Comparison of ENCODE assay signal across 8 mouse cellular contexts in genomic region chr1:21077619-21078018, GRCm38 (mm10). TPM values are rescaled to one million over a fixed set of nuclear protein-coding genes. Genes with fewer than 3 reads are reported as not detected.
DNase-seq lines count a peak whose midpoint lies in the region; ATAC-seq lines count a peak whose summit lies in the region.

No protein-coding gene starts in this region.

- H3K4me3 ChIP-seq in kidney, embryonic 16.5 days (ENCODE audit: low read length) = peak overlapping the region; percentile 77
- H3K4me3 ChIP-seq in forebrain, embryonic 13.5 days = peak overlapping the region; percentile 60; the same call in 1 of the 2 replicates
- peak overlapping the region; percentile 54; the same call in 1 of the 2 replicates for H3K4me3 ChIP-seq in limb, embryonic 11.5 days (ENCODE audit: low read depth, low read length)
- peak overlapping the region; percentile 54 for H3K4me3 ChIP-seq in neural tube, embryonic 13.5 days

- WGBS in kidney, embryonic 16.5 days = 54% methylated on average over 7 of the region's 7 CpGs
- WGBS in forebrain, embryonic 13.5 days = 80% methylated on average over 7 of the region's 7 CpGs
- 86% methylated on average over 7 of the region's 7 CpGs for WGBS in limb, embryonic 11.5 days
- 78% methylated on average over 7 of the region's 7 CpGs for WGBS in neural tube, embryonic 13.5 days

- no peak for DNase-seq in kidney, postnatal 14 days
- no peak for DNase-seq in limb, embryonic 11.5 days (ENCODE audit: low spot score)
- no peak for DNase-seq in layer of hippocampus, adult 9-11 months
- no peak for DNase-seq in urinary bladder, postnatal 4 days (ENCODE audit: low spot score in 2 of 2)
- DNase-seq in right cerebral cortex, postnatal 14 days = no peak

- peak overlapping the region; percentile 75 for H3K27ac ChIP-seq in kidney, embryonic 16.5 days (ENCODE audit: low read length)
- H3K27ac ChIP-seq in forebrain, embryonic 13.5 days = no peak overlapping the region
- H3K27ac ChIP-seq in limb, embryonic 11.5 days (replicated peaks; ENCODE audit: low read depth, low read length) = no peak overlapping the region
- no peak overlapping the region for H3K27ac ChIP-seq in neural tube, embryonic 13.5 days (replicated peaks)

- no peaks in the 10 kb centered on the region for H3K36me3 ChIP-seq in kidney, embryonic 16.5 days (ENCODE audit: insufficient read depth, low read length)
- H3K36me3 ChIP-seq in forebrain, embryonic 13.5 days (ENCODE audit: poor library complexity, severe bottlenecking) = no peaks in the 10 kb centered on the region
- no peaks in the 10 kb centered on the region for H3K36me3 ChIP-seq in limb, embryonic 11.5 days (ENCODE audit: control insufficient read depth, insufficient read depth, low read length)
- no peaks in the 10 kb centered on the region for H3K36me3 ChIP-seq in neural tube, embryonic 13.5 days

- H3K9me3 ChIP-seq in kidney, embryonic 16.5 days (ENCODE audit: low read length) = no peaks in the 10 kb centered on the region
- H3K9me3 ChIP-seq in forebrain, embryonic 13.5 days (replicated peaks) = no peaks in the 10 kb centered on the region
- no peaks in the 10 kb centered on the region for H3K9me3 ChIP-seq in limb, embryonic 11.5 days (ENCODE audit: control insufficient read depth, low read length)
- H3K9me3 ChIP-seq in neural tube, embryonic 13.5 days = no peaks in the 10 kb centered on the region

- H3K4me2 ChIP-seq in kidney, embryonic 16.5 days (replicated peaks; ENCODE audit: low read depth, low read length) = peak overlapping the region; percentile 73
- peak overlapping the region; percentile 73 for H3K4me2 ChIP-seq in forebrain, embryonic 13.5 days
- H3K4me2 ChIP-seq in limb, embryonic 11.5 days (ENCODE audit: low read depth, severe bottlenecking) = peak overlapping the region; percentile 68
- peak overlapping the region; percentile 70 for H3K4me2 ChIP-seq in neural tube, embryonic 13.5 days

- no peak for ATAC-seq in kidney, embryonic 16.5 days (ENCODE audit: low FRiP score, low TSS enrichment)
- no peak for ATAC-seq in forebrain, embryonic 13.5 days
- no peak for ATAC-seq in limb, embryonic 11.5 days (ENCODE audit: insufficient number of reproducible peaks, low FRiP score, low TSS enrichment, low read depth)
- ATAC-seq in neural tube, embryonic 13.5 days (ENCODE audit: low read depth) = no peak

- H3K27me3 ChIP-seq in kidney, embryonic 16.5 days (ENCODE audit: insufficient read depth, low read length) = no peaks in the 10 kb centered on the region
- no peaks in the 10 kb centered on the region for H3K27me3 ChIP-seq in forebrain, embryonic 13.5 days
- H3K27me3 ChIP-seq in limb, embryonic 11.5 days (ENCODE audit: control insufficient read depth, insufficient read depth, low read length) = no peaks in the 10 kb centered on the region
- H3K27me3 ChIP-seq in neural tube, embryonic 13.5 days = no peaks in the 10 kb centered on the region

- H3K4me1 ChIP-seq in kidney, embryonic 16.5 days (ENCODE audit: insufficient read depth, low read length) = peaks cover 59% of the 10 kb centered on the region
- H3K4me1 ChIP-seq in forebrain, embryonic 13.5 days = peaks cover 38% of the 10 kb centered on the region
- H3K4me1 ChIP-seq in limb, embryonic 11.5 days (ENCODE audit: control insufficient read depth, insufficient read depth, low read length) = peaks cover 15% of the 10 kb centered on the region; the same call in 1 of the 2 replicates
- H3K4me1 ChIP-seq in neural tube, embryonic 13.5 days (replicated peaks) = peaks cover 60% of the 10 kb centered on the region

- H3K9ac ChIP-seq in kidney, embryonic 16.5 days (replicated peaks; ENCODE audit: low read length) = peak overlapping the region; percentile 84
- no peak overlapping the region for H3K9ac ChIP-seq in forebrain, embryonic 13.5 days
- no peak overlapping the region for H3K9ac ChIP-seq in limb, embryonic 11.5 days (ENCODE audit: low read length)
- 0 out of 2 replicates have a peak overlapping the region, but pooled peaks have one; percentile 78 for H3K9ac ChIP-seq in neural tube, embryonic 13.5 days

RNA-seq across cellular contexts. Expression of gene Tram2, which starts 1.4 kb away (rescaled TPM):
- polyA plus RNA-seq in kidney, embryonic 16.5 days (2015; fragmentation: Nextera tagmentation; extraction: Ambion mirVana) = 8.6 and 10.2 TPM in 2 replicates
- polyA plus RNA-seq in forebrain, embryonic 13.5 days (2015; fragmentation: Nextera tagmentation; extraction: Ambion mirVana) = 2.3 TPM in 2 replicates
- polyA plus RNA-seq in limb, embryonic 11.5 days (2014; fragmentation: Nextera tagmentation; extraction: Ambion mirVana) = 8.5 and 8.6 TPM in 2 replicates
- 2.7 and 2.9 TPM in 2 replicates for polyA plus RNA-seq in neural tube, embryonic 13.5 days (2015; fragmentation: Nextera tagmentation; extraction: Ambion mirVana)

Comparison
In these comparisons a context has a peak if more than half of its experiments do, and no peak if none do; other contexts are left out.
1. H3K9ac ChIP-seq: peak in kidney, embryonic 16.5 days (single experiment) and neural tube, embryonic 13.5 days (single experiment); none in forebrain, embryonic 13.5 days (single experiment) and limb, embryonic 11.5 days (single experiment).
2. Peak in every context shown above with its lines, with median percentiles within 50 percentile points of each other: H3K4me2 ChIP-seq and H3K4me3 ChIP-seq.